Mouse (Mus musculus): ENCODE data around the gene Resp18.

Gene Resp18

GRCm38 (mm10) chr1:75277195-75278188, 723 bp downstream of the Resp18 start:
- DNase-seq (ENCODE audit: low spot score): peak; percentile 36

DNA sequence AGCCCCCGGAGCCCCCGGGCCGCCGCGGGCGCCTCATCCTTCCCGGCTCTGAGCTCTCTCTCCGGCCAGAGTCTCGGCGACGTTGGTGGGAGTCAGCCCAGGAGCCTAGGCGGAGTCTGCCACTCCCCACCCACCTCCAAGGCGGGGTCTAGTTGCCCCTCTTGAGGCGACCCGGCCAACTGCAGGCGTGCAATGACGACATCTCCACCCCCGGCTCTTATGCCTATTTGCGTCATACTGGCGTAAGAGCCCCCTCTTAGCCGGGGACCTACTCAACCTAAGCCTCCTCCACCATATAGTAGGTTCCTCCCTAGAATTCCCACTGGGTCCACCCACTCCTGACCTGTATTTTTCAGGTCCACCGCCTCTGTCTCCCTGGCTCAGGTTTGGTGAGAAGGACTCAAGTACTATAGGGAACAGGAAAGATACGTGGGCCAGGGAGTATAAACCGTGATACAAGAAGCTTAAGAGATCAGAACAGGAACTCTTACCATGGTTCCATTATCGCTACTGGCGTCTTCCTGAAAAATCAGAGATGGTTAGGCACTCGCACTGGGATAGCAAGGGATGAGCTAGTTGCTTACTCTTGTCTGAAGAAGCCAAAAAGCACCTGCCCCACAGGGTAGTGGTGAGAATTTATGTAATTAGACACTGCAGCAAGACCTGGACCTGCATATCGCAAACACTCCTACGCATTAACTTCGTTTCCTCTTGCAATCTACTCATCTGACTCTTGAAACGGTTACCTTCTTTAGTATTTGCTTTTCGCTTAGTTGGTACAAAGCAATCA, 13.9 kb downstream of the Resp18 start, which contains the start of gene Ptprn:
Gene Ptprn (minus strand): TSS at position 412 of the 790 bp plus-strand sequence.
- DNase-seq (ENCODE audit: low spot score): no peak

- peak; percentile 65 for DNase-seq (ENCODE audit: low spot score)
Observed at GRCm38 (mm10) chr1:75262969-75263951, 15.0 kb downstream of the Resp18 start.

- DNase-seq (ENCODE audit: low spot score): no peak
Observed at GRCm38 (mm10) chr1:75261278-75261677, 16.9 kb downstream of the Resp18 start.

- DNase-seq (ENCODE audit: low spot score): no peak
Observed at GRCm38 (mm10) chr1:75255516-75256046, 22.6 kb downstream of the Resp18 start.

GRCm38 (mm10) chr1:75254625-75255013, 23.6 kb downstream of the Resp18 start:
- no peak for DNase-seq (ENCODE audit: low spot score)

DNA sequence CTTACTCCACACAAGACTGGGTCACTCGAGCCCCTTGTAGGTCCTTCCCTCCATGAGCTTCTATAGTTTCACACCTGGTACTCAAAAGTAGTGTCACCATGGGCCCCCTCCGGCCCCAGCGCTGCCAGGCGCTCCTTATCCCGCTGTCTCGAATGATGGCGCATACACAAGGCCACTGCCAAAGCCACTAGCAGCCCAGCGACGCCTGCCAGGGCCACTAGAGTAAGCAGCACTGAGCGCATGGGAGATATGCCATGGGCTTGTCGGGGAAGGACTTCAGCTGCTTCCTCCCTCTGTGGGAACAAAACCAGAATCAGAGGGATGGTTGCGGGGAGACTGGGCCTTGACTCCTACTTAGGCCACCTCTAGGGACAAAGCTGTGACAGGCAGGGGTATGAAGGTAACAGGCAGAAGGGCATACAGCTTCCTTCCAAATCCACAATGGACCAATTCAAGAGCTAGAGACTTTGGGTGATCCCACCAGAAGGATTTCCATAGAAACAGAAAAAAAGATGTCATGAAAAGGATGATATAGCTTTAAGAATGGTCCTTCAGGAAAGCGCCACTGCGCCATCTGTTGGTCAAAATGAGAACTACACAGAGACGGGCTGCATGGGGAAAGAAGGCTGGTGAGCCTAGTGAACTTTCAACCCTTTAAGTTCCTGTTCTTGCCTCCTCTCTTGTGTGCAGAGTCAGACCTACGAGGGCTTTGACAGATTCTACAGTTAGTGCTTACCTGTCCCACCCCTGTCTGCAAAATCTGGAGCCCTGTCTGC, 24.2 kb downstream of the Resp18 start:
- peak; percentile 65 for DNase-seq (ENCODE audit: low spot score)

DNA sequence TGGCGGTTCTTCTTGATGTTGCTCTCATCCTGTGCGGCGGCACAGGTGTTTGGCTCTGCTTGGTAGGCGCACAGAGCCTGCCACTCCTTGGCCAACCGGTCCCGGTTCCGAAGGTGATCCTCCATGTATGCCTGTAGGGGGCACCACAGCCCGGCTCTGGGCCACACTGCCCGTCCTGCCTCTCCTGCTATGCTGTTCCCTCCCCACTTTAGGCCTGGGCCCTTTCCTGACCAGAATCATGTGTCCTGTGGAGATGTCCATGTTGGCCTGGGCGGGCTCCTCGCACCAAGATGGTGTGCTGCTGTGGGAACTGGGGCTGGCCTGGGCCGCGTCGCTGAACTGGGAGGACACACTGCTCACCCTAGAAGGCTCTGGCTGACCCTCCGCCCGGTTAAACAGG, 25.2 kb downstream of the Resp18 start:
- no peak for DNase-seq (ENCODE audit: low spot score)

DNA sequence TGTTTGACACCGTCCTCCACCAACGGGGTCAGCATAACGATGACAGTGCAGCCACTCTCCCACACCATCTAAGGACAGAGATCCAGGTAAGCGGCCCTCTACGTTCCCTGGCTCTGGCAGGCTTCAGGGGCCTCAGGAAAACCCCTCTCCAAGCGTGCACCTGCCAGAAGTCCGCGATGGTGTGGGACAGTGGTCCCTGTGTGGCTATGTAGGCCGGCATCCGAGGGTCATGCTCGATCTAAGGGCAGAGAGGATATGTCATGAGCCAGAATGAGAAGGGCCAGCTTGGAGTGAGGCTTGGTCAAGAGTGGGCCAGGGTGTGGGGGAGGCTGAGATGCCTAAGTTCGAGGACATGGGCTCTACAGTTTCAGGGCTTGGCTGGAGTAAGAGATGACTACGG, 25.9 kb downstream of the Resp18 start:
- DNase-seq (ENCODE audit: low spot score): no peak

DNA sequence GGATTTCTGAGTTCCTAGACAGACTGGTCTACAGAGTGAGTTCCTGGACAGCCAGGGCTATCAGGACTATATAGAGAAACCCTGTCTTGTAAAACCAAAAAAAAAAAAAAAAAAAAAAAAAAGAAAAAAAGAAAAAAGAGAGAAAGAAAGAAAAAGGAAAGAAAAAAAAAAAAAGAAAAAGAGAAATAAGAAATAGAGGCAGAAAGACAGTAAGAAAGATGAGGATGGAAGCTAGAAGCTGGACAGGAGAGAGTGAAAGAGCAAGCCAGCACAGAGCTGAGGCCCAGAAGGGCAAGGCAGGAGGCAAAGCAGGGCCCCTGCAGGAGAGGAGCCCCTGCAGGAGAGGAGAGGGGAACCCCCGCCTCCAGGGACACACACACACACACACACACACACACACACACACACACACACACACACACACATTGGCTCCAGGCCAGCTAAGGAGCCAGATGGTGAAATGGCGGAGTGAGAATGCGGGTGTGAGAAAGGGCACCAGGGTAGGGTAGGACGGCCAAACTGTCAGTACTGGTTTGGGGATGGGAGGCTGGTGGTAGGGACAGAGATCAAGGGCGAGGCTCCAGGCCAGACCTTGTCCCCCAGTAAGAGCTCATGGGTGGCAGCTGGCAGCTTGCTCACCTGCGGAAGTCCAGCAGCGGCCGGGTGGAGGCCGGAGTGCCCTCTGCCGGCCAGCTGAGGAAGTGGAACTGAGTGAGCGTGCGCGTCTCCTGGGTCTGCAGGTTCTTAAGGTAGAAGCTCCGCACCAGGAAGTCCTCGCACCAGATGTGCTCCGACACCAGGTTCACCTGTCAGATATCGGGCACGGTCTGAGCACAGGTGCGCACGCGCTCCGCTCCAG, 26.9 kb downstream of the Resp18 start:
- DNase-seq (ENCODE audit: low spot score): peak; percentile 78

GRCm38 (mm10) chr1:75250498-75250897, 27.7 kb downstream of the Resp18 start:
- DNase-seq (ENCODE audit: low spot score): no peak

DNA sequence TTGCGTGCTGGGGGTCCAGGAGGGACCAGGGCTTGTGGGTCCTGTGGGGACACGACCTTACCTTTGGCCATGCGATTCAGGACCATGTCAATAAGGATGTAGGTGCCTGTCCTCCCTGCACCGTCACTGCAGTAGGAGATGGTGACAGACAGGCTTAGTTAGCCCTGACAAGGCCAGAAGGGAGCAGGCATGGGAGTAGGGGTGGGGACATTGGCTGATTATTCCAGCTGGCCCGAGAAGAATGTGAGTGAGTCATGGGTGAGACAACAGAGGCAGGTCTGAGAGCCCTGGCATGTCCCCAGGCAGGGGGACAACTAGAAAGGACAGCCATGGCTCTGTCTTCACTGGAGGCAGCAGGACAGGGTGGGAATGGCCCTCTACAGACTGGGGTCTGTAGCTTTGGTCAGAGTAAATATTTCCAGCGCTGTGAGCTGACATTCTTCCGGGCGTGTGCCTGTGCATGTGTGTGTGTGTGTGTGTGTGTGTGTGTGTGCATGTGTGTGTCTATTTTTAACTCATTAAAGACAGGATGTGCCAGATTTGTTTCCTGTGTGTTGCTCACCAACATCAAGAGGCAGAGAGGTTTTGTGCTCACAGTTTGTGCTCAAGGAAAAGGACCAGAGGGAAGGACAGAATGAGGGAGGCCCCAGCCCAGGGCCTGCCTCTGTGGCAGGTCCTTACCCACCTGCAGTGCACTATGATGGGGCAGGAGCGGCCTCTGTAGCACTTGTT, 30.0 kb downstream of the Resp18 start:
- DNase-seq (ENCODE audit: low spot score): no peak

DNA sequence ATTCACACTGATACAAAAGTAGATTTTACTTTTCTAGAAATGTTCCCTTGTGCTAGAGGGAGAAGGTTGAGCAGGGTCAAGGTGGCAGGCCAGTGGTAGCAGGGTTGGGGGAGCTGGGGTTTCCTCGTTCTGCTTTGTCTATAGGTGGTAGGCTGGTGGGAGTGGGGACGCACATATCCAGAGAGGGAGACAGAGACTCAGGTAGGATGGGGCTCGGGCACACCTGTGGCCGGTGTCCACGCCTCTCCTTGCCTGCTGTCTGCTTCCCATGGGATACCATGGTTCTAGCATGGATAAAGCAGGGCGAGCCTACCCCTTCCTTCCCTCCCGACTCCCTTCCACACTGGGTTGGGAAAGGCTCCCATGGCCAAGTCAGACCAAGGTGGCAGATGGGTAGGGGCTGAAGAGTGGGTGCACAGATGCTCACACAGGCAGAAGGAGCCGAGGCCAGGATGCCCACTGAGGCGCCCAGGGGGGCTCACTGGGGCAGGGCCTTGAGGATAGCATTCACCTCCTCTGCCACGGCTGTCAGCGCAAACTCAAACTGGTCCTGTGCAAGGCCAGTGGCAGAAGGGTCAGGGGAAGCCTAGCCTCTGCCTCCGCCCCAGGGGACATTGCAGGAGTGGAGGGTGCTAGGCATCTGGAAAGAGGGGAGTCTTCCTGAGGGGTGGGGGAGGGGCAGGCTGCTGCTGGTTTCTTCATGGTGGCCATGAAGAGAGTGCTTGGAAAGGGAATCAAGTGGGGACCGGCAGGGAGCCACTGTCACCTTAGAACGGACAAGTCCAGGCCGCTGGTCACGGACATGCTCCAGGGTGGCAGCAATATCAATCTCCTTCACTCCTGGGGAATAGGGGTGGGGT, 30.9 kb downstream of the Resp18 start:
- DNase-seq (ENCODE audit: low spot score): no peak

DNA sequence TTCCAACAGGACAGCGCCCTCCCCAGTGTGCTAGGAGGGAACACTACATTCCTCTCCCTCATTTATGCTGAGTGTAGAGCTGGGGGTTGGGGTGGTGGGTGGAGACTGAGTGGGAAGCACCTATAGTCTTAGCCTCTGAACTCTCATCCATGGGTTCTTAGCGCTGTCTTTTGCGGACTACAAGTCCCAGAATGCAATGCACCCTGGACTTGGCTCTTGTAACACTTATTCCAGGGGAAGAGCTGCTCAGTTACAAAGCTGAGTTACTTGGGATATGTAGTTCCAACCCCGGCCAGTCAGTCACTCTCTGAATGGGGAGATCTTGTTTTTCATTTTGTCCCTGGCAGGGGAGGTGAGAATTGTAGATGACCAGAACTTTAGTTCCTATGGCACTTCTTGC, 33.4 kb downstream of the Resp18 start:
- DNase-seq (ENCODE audit: low spot score): no peak

- no peak for DNase-seq (ENCODE audit: low spot score)
Observed at GRCm38 (mm10) chr1:75244175-75244826, 33.9 kb downstream of the Resp18 start.

GRCm38 (mm10) chr1:75243411-75243810, 34.8 kb downstream of the Resp18 start:
- no peak for DNase-seq (ENCODE audit: low spot score)

GRCm38 (mm10) chr1:75239591-75239990, 38.6 kb downstream of the Resp18 start:
- no peak for DNase-seq (ENCODE audit: low spot score)

Data from testis, postnatal 14 days (tissue).